Mouse (Mus musculus): ENCODE measurements at regions not wholly inside any gene's neighbourhood (a gene's known extent, or its start where the extent isn't known, plus 50 kb on each side); places are given as distances from the start of the nearest gene placed in this dataset.

DNA sequence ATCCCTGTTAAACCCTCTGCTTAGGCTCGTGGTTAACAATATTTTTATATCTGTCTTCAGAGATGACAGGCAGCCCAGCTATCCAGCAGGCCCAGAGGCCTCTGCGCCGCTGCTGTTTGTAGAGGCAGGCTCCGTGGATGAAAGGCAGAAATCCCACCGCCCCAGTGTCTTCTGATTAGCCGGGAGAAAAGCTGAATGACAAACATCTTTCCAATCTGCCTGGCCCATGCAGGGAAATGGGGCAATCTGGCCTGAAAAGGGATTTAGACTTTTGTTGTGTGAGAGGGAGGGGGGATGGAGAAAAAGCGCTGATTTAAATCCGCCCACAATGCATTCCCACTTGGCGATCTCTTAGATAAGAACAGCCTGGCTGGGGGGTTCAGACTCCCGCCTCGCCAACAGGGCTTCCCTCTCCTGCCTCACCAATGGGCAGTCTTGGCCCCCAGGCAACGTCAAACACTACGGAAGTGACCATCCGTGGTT, 148.1 kb upstream of the Lef1 start:
- H3K4me1 ChIP-seq (ENCODE audit: control insufficient read depth, insufficient read depth, insufficient read length, low read length) = no peaks in the 10 kb centered on the region
- no peak overlapping the region for H3K27ac ChIP-seq (replicated peaks; ENCODE audit: low read depth, low read length)
- H3K4me3 ChIP-seq (ENCODE audit: insufficient read depth, low read depth, low read length) = no peak overlapping the region

DNA sequence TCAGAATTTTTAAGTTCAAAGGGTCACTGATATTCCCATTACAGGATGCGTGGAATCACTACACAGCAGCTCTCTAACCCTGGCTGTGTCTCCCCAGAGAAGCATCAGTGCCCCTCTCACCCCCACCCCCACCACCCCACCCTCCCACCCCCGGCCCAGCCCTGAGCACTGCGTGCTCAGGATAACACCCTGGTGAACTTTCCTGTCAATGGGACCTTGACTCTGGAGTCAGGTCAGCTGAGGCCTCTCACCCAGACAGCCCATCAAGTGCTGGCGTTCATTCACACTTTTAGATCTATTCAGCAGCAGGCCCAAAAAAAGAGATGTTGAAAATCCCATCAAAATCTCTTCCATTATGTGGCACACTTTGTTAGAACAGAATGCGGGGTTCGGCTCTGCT, 148.6 kb upstream of the Lef1 start:
- Histone ChIP-seq H3K27ac (replicated peaks; ENCODE audit: low read depth, low read length) (no peak overlapping the region), H3K4me1 (ENCODE audit: control insufficient read depth, insufficient read depth, insufficient read length, low read length) (no peaks in the 10 kb centered on the region), H3K4me3 (ENCODE audit: insufficient read depth, low read depth, low read length) (no peak overlapping the region)

DNA sequence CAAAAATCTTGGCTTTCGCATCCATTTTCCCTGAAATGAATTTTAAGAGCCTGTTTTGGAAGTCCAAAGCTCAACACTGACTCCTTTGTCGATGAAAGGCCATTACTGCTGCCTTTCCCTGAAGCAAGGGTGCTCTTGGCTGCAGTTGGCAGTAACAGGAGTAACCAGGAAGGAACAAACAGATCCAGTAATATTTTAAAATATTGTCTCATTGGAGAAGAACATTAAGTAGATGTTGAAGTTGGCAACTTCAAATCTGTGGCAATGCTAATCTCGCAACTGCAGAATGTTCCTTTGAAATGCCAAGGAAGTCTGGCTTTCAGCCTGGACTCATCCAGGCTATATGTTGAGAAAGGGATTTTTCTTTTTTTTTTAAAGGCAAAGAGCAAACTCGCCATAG, 154.3 kb upstream of the Lef1 start:
- Histone ChIP-seq H3K4me3 (ENCODE audit: insufficient read depth, low read depth, low read length) (no peak overlapping the region), H3K4me1 (ENCODE audit: control insufficient read depth, insufficient read depth, insufficient read length, low read length) (no peaks in the 10 kb centered on the region), H3K27ac (replicated peaks; ENCODE audit: low read depth, low read length) (no peak overlapping the region)

DNA sequence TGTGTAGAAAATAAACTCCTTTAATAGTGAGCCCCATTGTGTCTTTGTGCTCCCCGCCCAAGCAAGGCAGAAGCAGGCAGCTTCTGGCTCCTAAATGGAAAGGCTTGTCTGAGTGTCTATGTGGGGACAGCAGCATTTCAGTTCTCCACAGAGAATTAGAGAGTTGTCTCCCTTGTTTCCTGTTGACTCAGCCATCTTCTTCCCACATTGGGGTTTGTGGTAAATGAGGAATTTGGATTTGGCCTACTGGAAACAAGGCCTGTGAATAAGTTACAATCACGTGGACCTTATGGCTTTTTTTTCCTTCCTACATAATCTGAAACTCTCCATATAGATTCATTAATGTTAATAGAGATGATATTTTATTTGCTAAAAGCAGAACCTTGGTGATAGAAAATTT, 158.9 kb upstream of the Lef1 start:
- no peak overlapping the region for H3K27ac ChIP-seq (replicated peaks; ENCODE audit: low read depth, low read length)

DNA sequence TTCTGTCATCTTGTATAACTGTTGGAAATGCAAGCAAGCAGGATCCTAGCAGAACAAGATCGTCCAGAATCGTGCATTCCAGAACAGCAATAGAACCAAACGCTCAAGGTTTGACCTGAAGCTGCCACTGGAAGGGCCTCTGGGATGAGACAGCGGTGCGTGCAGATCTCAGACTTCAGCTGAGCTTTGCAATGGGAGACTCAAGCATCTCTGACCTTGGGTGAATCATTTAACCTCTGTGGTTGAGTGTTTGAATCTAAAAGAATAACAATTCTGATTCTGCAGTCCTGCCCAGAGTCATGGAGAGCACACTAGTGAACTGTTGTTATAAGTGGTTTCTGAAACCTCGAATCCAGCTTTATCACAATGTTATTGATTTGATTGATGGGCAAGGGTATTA, 159.4 kb upstream of the Lef1 start:
- no peak overlapping the region for H3K27ac ChIP-seq (replicated peaks; ENCODE audit: low read depth, low read length)
- peaks cover 4% of the 10 kb centered on the region; the same call in 1 of the 2 replicates for H3K4me1 ChIP-seq (ENCODE audit: control insufficient read depth, insufficient read depth, insufficient read length, low read length)
- H3K4me3 ChIP-seq (ENCODE audit: insufficient read depth, low read depth, low read length) = no peak overlapping the region

More for the DNA sequence above, 158.9 kb upstream of the Lef1 start:
- H3K4me3 ChIP-seq (ENCODE audit: insufficient read depth, low read depth, low read length) = no peak overlapping the region
- no peaks in the 10 kb centered on the region for H3K4me1 ChIP-seq (ENCODE audit: control insufficient read depth, insufficient read depth, insufficient read length, low read length)

DNA sequence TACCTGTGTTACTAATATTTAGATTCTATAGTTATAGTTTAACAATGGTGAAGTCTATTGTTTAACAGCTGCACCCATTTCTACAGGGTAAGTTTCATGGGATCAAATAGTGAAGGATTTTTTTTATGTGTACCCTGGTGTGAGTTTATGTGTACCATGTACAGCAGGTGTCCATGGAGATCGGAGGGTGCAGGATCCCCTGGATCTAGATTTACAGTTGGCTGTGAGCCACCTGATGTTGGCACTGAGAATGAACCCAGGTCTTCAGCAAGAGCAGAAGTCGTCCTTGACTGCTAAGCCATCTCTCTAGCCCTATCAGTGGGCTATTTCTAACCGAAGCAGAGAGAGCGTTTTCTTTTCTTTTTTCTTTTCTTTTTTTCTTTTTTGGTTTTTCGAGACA, 162.4 kb upstream of the Lef1 start:
- Histone ChIP-seq H3K4me3 (ENCODE audit: insufficient read depth, low read depth, low read length) (no peak overlapping the region), H3K27ac (replicated peaks; ENCODE audit: low read depth, low read length) (no peak overlapping the region), H3K4me1 (ENCODE audit: control insufficient read depth, insufficient read depth, insufficient read length, low read length) (peaks cover 4% of the 10 kb centered on the region; the same call in 1 of the 2 replicates)

DNA sequence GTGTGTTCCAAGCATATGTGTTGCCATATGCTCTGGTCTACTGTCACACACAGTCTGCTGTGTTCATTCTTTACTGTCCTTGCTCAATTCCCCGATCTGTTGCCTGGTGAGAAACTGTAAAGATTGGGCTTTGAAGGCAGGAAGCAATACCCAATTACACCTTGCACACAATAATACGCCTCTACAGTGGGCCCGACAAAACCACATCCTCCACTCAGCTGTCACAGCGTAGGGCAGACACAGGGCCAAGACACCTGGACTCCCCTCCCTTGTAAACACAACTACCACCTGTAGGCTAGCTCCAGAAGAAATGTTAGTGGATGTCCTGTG, 163.0 kb upstream of the Lef1 start:
- Histone ChIP-seq H3K4me3 (ENCODE audit: insufficient read depth, low read depth, low read length) (no peak overlapping the region), H3K27ac (replicated peaks; ENCODE audit: low read depth, low read length) (no peak overlapping the region), H3K4me1 (ENCODE audit: control insufficient read depth, insufficient read depth, insufficient read length, low read length) (peaks cover 4% of the 10 kb centered on the region; the same call in 1 of the 2 replicates)

DNA sequence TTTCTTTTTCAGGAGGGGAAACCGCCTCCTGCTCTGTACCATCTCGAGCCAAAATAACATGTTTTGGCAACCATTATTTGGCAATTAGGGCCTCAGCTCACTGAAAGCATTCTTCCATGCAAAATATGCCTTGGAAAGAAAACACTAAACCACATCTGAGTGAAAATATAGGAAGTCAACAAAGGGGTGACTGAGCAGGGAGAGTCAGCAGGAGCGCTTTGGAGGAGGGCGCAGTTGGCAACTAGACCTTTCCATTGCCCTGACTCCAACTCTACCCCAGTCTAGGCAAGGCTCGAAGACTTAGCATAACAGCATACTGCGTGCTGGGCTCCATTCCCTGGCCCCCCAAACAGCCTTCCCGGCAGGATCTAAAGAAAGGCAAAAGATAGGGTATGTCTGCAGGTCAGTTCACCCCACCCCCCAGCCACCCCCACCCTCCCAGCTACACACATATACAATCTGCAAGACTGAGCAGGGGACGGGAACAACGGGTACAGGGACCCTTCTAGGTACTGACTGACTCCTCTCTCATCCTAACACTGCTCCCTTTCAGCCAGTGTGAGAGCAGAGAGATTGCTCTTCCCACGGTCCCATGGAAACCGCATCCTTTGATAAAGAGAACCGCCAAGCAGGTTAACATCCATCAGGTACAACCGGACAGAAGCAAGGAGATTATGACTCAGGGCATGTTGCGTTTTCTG, 163.5 kb upstream of the Lef1 start:
- Histone ChIP-seq H3K27ac (replicated peaks; ENCODE audit: low read depth, low read length) (no peak overlapping the region), H3K4me3 (ENCODE audit: insufficient read depth, low read depth, low read length) (no peak overlapping the region; the same call in 1 of the 2 replicates), H3K4me1 (ENCODE audit: control insufficient read depth, insufficient read depth, insufficient read length, low read length) (peaks cover 4% of the 10 kb centered on the region; the same call in 1 of the 2 replicates)

DNA sequence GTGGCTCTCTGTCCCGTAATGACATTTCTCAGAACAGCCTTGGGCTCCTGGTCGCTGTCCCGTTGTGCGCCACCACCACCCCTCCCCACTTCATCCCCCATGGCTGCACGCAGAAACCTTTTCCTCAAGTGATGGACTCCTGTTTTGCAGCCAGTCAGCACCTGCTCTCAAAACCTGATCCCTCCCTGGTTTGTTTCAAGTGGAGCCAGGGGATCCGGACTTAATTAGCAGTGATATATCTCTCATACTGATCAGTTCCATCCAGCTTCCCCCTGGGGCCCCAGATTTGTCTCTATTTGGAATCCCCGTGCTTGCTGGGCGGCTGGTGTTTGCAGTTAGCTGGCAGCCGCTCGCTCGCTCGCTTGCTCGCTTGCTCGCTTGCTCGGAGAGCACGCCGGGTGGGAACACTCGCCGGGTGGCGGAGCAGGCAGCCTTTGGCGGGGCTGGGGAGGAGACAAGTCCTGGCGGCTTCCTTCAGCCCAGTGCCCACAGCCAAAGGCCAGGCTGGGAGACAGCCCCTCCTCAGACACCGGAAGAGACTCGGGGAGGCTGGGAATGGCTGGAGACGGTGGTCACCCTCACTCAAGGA, 164.3 kb upstream of the Lef1 start:
- Histone ChIP-seq H3K4me1 (ENCODE audit: control insufficient read depth, insufficient read depth, insufficient read length, low read length) (peaks cover 4% of the 10 kb centered on the region; the same call in 1 of the 2 replicates), H3K27ac (replicated peaks; ENCODE audit: low read depth, low read length) (no peak overlapping the region), H3K4me3 (ENCODE audit: insufficient read depth, low read depth, low read length) (peak overlapping the region; percentile 55)

DNA sequence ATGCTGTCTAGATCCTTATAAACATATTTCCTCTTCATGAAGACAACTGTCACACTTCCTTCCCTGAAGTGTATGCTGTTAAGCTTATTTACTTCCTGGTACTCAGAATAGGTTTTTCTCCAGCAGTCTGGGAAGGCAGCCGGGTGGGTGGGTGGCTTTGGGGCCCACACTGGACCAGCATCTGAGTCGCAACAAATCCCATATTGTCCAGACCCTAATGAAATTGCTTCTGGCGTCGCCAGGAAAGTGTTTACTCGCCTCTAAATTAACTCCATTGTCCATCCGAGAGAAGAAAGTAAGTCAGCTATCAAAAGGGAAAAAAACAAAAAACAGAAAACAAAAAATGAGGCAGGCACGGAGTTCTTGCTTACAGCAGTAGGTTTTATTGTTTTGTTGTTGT, 164.9 kb upstream of the Lef1 start:
- Histone ChIP-seq H3K27ac (replicated peaks; ENCODE audit: low read depth, low read length) (no peak overlapping the region), H3K4me3 (ENCODE audit: insufficient read depth, low read depth, low read length) (no peak overlapping the region), H3K4me1 (ENCODE audit: control insufficient read depth, insufficient read depth, insufficient read length, low read length) (peaks cover 4% of the 10 kb centered on the region; the same call in 1 of the 2 replicates)

DNA sequence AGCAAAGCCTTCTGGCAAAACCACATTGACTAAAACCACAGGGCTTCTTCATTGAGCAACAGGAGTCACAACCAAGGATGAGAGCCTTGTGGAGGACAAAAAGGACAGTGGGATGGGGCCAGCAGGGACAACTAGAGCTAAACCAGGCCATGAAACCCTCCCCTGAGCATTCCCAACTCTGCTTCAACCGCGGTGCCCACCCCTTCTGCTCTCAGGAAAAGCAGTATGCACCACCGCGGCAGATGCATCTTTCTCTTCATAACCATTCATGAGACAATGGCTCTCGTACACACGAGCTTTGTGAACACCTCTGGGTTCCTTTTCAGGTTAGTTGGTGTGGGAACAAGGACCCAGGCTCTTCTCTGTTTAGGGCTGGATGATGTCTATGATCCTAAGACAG, 166.0 kb upstream of the Lef1 start:
- Histone ChIP-seq H3K4me3 (ENCODE audit: insufficient read depth, low read depth, low read length) (no peak overlapping the region), H3K27ac (replicated peaks; ENCODE audit: low read depth, low read length) (no peak overlapping the region)

DNA sequence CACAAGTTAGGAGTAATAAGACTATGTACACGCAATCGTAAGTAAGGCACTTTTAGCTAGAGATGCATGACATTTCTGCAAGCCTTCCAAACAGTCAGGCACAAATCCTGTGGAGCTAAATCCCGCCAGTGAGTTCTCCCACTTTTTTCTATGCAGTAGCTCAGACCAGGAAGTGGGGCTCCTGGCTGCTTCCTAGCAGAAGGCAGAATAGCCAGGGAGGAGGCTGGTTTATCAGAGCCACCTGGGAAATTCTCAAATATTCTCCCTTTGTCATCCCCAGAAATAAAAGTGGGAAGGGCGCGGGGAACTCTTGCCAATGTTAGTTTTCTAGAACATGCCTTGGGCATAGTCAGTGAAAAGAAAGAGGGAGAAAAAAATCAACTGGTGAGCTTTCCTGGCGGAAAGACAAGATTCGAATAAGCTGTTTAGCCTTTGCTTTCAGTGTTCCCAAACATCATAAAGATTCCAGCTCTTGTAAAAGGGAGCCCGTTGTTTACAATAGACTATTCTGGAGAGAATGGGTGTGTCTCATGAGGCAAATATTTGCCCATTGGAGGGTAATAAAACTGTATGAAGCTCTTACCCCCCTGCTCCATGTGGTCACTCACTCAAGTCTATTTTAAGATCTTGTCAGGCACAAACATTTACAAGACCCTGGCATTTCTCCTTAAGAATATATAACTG, 167.2 kb upstream of the Lef1 start:
- H3K4me3 ChIP-seq (ENCODE audit: insufficient read depth, low read depth, low read length) = no peak overlapping the region
- H3K4me1 ChIP-seq (ENCODE audit: control insufficient read depth, insufficient read depth, insufficient read length, low read length) = peaks cover 4% of the 10 kb centered on the region; the same call in 1 of the 2 replicates
- H3K27ac ChIP-seq (replicated peaks; ENCODE audit: low read depth, low read length) = no peak overlapping the region

More for the DNA sequence above, 166.0 kb upstream of the Lef1 start:
- H3K4me1 ChIP-seq (ENCODE audit: control insufficient read depth, insufficient read depth, insufficient read length, low read length) = peaks cover 4% of the 10 kb centered on the region; the same call in 1 of the 2 replicates

DNA sequence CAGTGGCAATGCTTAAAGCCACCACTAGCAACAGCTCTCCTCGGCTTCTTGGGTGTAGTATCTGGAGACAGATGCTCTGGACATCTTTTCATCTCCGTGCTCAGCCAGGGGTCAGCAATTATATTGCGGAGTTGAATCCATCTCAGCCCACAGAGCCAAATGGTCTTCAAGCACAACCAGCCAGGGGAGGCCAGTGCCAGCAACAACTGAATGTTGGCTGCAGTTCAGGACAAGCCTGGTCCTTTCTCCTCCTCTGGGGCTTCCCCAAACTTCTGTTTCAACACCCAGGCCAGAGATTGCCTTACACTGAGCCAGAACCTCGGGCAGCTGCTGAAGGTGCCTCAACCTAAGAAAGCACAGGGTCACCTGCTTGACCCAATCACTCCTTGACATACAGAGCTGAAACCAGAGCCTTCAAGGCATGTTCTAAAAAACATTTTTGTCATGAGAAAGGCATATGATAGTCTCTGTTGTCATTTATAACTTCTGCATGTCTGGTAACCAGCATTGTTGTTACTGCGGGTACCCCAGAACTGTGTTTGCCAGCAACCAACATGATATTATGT, 169.9 kb upstream of the Lef1 start:
- Histone ChIP-seq H3K27ac (replicated peaks; ENCODE audit: low read depth, low read length) (no peak overlapping the region), H3K4me3 (ENCODE audit: insufficient read depth, low read depth, low read length) (no peak overlapping the region), H3K4me1 (ENCODE audit: control insufficient read depth, insufficient read depth, insufficient read length, low read length) (no peaks in the 10 kb centered on the region)

DNA sequence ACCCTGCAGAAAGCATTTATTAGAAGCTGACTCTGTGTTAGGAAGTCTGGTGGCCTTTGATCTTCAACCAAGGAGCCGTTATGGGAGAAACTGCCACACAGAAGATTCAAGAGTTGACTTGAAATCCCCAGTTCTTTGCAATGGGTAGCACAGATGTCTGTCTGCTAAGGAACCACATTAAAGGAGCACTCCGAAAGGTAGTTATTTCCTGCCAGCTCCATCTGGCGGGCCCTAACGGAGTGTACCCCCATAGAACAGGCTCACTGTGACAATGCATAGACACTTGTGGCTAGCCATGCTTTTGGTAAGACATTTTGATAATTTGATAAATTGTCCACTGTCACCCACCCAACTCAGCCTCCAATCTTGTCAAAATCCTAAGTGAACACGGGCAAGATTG, 173.3 kb upstream of the Lef1 start:
- no peak overlapping the region for H3K27ac ChIP-seq (replicated peaks; ENCODE audit: low read depth, low read length)
- no peaks in the 10 kb centered on the region for H3K4me1 ChIP-seq (ENCODE audit: control insufficient read depth, insufficient read depth, insufficient read length, low read length)
- no peak overlapping the region for H3K4me3 ChIP-seq (ENCODE audit: insufficient read depth, low read depth, low read length)

DNA sequence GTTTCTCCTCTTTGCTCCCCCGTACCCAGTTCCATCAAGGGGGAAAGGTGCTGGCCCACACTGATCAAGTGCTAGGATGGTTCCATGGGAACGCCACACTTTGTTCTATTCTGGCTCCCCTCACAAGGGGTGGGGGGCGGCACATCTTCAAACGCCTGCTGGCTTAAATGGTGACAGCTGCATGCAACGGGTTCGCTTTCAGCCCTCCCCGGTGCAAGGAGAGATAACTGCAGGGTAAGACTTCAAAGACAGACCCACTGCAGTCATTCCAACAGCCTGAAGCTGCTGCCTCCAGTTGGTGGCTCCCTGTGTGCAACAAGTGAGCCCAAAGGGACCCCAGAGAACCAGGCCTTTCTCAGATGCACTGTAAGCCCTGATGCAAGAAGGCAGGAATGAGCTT, 173.9 kb upstream of the Lef1 start:
- H3K4me1 ChIP-seq (ENCODE audit: control insufficient read depth, insufficient read depth, insufficient read length, low read length) = no peaks in the 10 kb centered on the region
- no peak overlapping the region for H3K4me3 ChIP-seq (ENCODE audit: insufficient read depth, low read depth, low read length)
- H3K27ac ChIP-seq (replicated peaks; ENCODE audit: low read depth, low read length) = no peak overlapping the region
